Mouse (Mus musculus) G1E (cell line): ENCODE data around the gene Rnf180. TPM values are rescaled to one million over a fixed set of nuclear protein-coding genes. Genes with fewer than 3 reads are reported as not detected.

Experiments
- ATAC-seq: 2 replicates; pipeline ENCODE4 v1.8.0; 2016; ENCODE audit warnings: mild to moderate bottlenecking; ENCODE audit not compliant: insufficient number of reproducible peaks, poor library complexity, low FRiP score, severe bottlenecking; ENCODE audit errors: extremely low read depth
- DNase-seq: peaks from one replicate; pipeline ENCODE4 v3.0.0; 2012; ENCODE audit warnings: low spot score
- H3K27me3 ChIP-seq: 2 replicates; pipeline ENCODE4 v1.6.1; 2012; ENCODE audit warnings: mild to moderate bottlenecking, low read length, inconsistent platforms; ENCODE audit not compliant: insufficient read depth
- H3K36me3 ChIP-seq: replicated peaks from 2 replicates; pipeline ENCODE3; 2012; ENCODE audit warnings: mild to moderate bottlenecking, inconsistent platforms
- H3K4me1 ChIP-seq: 2 replicates; pipeline ENCODE4 v1.6.1; 2012; ENCODE audit warnings: low read depth, low read length, inconsistent platforms, mixed read lengths; ENCODE audit not compliant: insufficient read depth
- H3K4me3 ChIP-seq: 2 replicates; pipeline ENCODE4 v1.5.1; 2012; ENCODE audit warnings: low read depth, mild to moderate bottlenecking, inconsistent platforms, low read length, moderate library complexity, mixed read lengths
- H3K9me3 ChIP-seq: replicated peaks from 2 replicates; pipeline ENCODE4 v1.6.1; 2012; ENCODE audit warnings: inconsistent platforms
- CTCF ChIP-seq: IDR thresholded peaks from 2 replicates; pipeline ENCODE4 v1.5.1; 2012; ENCODE audit warnings: low read depth, low read length, inconsistent platforms, mixed read lengths
- GATA1 ChIP-seq: IDR thresholded peaks from 2 replicates; pipeline ENCODE4 v1.6.1; 2012; ENCODE audit warnings: borderline replicate concordance, low read length, inconsistent platforms, mixed read lengths
- GATA2 ChIP-seq: IDR thresholded peaks from 2 replicates; pipeline ENCODE4 v1.6.1; 2012; ENCODE audit warnings: low read depth, low read length, inconsistent platforms, borderline replicate concordance
- POLR2AphosphoS5 ChIP-seq: IDR thresholded peaks from 2 replicates; pipeline ENCODE4 v1.6.1; 2012; ENCODE audit warnings: low read depth, low read length, inconsistent platforms; ENCODE audit not compliant: insufficient replicate concordance
- TAL1 ChIP-seq: conservative IDR thresholded peaks from 2 replicates; pipeline ENCODE4 v1.6.1; 2012; ENCODE audit warnings: low read depth, low read length, inconsistent platforms, mixed read lengths
- polyA plus RNA-seq: library from polyadenylated mRNA; stranded (reverse); fragments of >175 nt; gene quantifications from 2 replicates; pipeline ENCODE4 v1.2.3, GENCODE M21; 2012
- total RNA-seq, 2 experiments: library from RNA; stranded (forward) in 1 of 2; stranded (reverse) in 1 of 2; fragments of 200-1000 nt in 1 of 2; fragments of >200 nt in 1 of 2; fragmentation: Nextera tagmentation in 1 of 2; gene quantifications; 2 replicates each; pipeline ENCODE4 v1.2.3; 2014 to 2017

Gene Rnf180
- total and polyA plus RNA-seq, 3 experiments, result 0.11 TPM; not detected in 2

- Histone ChIP-seq H3K27me3 (peaks cover 4% of the 10 kb centered on the region; the same call in 1 of the 2 replicates), H3K4me3 (no peak overlapping the region), H3K9me3 (no peaks in the 10 kb centered on the region), H3K36me3 (no peaks in the 10 kb centered on the region), H3K4me1 (peaks cover 8% of the 10 kb centered on the region)
- TF ChIP-seq CTCF, result no peak
- no peak for TF ChIP-seq TAL1
- no peak for TF ChIP-seq GATA2
- TF ChIP-seq GATA1, result no peak
- TF ChIP-seq POLR2AphosphoS5, result no peak
- ATAC-seq, result no peak; the same call in 1 of the 2 replicates
- DNase-seq, result no peak
Measured at GRCm38 (mm10) chr13:105147795-105148418, 146.7 kb downstream of the Rnf180 start.

GRCm38 (mm10) chr13:105146827-105147226, 147.8 kb downstream of the Rnf180 start:
- no peak for DNase-seq
- Histone ChIP-seq H3K9me3 (no peaks in the 10 kb centered on the region), H3K4me1 (peaks cover 15% of the 10 kb centered on the region), H3K4me3 (no peak overlapping the region), H3K36me3 (no peaks in the 10 kb centered on the region), H3K27me3 (peaks cover 4% of the 10 kb centered on the region; the same call in 1 of the 2 replicates)
- ATAC-seq, result no peak
- TF ChIP-seq TAL1 (no peak), POLR2AphosphoS5 (no peak), GATA2 (no peak), CTCF (no peak), GATA1 (no peak)

- DNase-seq (peak; percentile 20), ATAC-seq (peak; percentile 82)
- no peaks in the 10 kb centered on the region for H3K36me3 ChIP-seq
- H3K4me1 ChIP-seq, result peaks cover 39% of the 10 kb centered on the region
- no peaks in the 10 kb centered on the region for H3K9me3 ChIP-seq
- peak overlapping the region; percentile 41; the same call in 1 of the 2 replicates for H3K4me3 ChIP-seq
- H3K27me3 ChIP-seq, result no peaks in the 10 kb centered on the region
- TF ChIP-seq TAL1, result peak; percentile 37
- TF ChIP-seq CTCF, result no peak
- TF ChIP-seq GATA1, result no peak
- no peak for TF ChIP-seq POLR2AphosphoS5
Measured at GRCm38 (mm10) chr13:105139881-105140280, 154.7 kb downstream of the Rnf180 start.

GRCm38 (mm10) chr13:105134397-105134796, 160.2 kb downstream of the Rnf180 start:
- peak; percentile 86 for ATAC-seq
- Histone ChIP-seq H3K9me3 (no peaks in the 10 kb centered on the region), H3K27me3 (0 out of 2 replicates have a peak, but pooled peaks cover 2% of the 10 kb centered on the region), H3K4me1 (peaks cover 52% of the 10 kb centered on the region), H3K4me3 (no peak overlapping the region), H3K36me3 (no peaks in the 10 kb centered on the region)
- no peak for DNase-seq
- TF ChIP-seq CTCF (no peak), TAL1 (peak; percentile 66), GATA2 (no peak)

- TF ChIP-seq GATA1 (no peak), POLR2AphosphoS5 (no peak), CTCF (no peak), GATA2 (no peak), TAL1 (no peak)
- H3K36me3 ChIP-seq, result no peaks in the 10 kb centered on the region
- ATAC-seq (no peak), DNase-seq (no peak)
- no peaks in the 10 kb centered on the region for H3K9me3 ChIP-seq
- H3K4me3 ChIP-seq, result no peak overlapping the region
- H3K4me1 ChIP-seq, result peaks cover 49% of the 10 kb centered on the region
- H3K27me3 ChIP-seq, result 0 out of 2 replicates have a peak, but pooled peaks cover 2% of the 10 kb centered on the region
Measured at GRCm38 (mm10) chr13:105132776-105133175, 161.8 kb downstream of the Rnf180 start.

- Histone ChIP-seq H3K4me3 (no peak overlapping the region), H3K9me3 (no peaks in the 10 kb centered on the region), H3K36me3 (no peaks in the 10 kb centered on the region), H3K27me3 (0 out of 2 replicates have a peak, but pooled peaks cover 2% of the 10 kb centered on the region), H3K4me1 (peaks cover 49% of the 10 kb centered on the region)
- DNase-seq (no peak), ATAC-seq (no peak)
- TF ChIP-seq CTCF (no peak), POLR2AphosphoS5 (no peak), GATA2 (no peak), GATA1 (no peak), TAL1 (no peak)
Measured at GRCm38 (mm10) chr13:105132370-105132769, 162.2 kb downstream of the Rnf180 start.

- Histone ChIP-seq H3K4me1 (peaks cover 46% of the 10 kb centered on the region), H3K27me3 (0 out of 2 replicates have a peak, but pooled peaks cover 2% of the 10 kb centered on the region), H3K4me3 (no peak overlapping the region), H3K36me3 (no peaks in the 10 kb centered on the region), H3K9me3 (no peaks in the 10 kb centered on the region)
- peak; percentile 82 for ATAC-seq
- DNase-seq, result peak; percentile 24
- TF ChIP-seq TAL1 (peak; percentile 41; the same call in 1 of the 2 replicates), POLR2AphosphoS5 (no peak)
Measured at GRCm38 (mm10) chr13:105130080-105130479, 164.5 kb downstream of the Rnf180 start.
